Mouse (Mus musculus) forebrain, embryonic 16.5 days (tissue): ENCODE data around the gene Gtse1. TPM values are rescaled to one million over a fixed set of nuclear protein-coding genes. Genes with fewer than 3 reads are reported as not detected.

Experiments
- ATAC-seq: fragments of 200-750 bp; cut with Nextera tagmentation; 2 replicates; pipeline ENCODE4 v1.8.0; 2017; ENCODE audit warnings: mild to moderate bottlenecking, moderate library complexity
- H3K27ac ChIP-seq: fragments of 300-500 bp; sonication (generic); 2 replicates; pipeline ENCODE4 v1.5.1; 2014; ENCODE audit warnings: low read length, control low read depth
- H3K27me3 ChIP-seq: fragments of 300-500 bp; sonication (generic); replicated peaks from 2 replicates; pipeline ENCODE4 v1.6.1; 2014; ENCODE audit warnings: low read length; ENCODE audit not compliant: control insufficient read depth, insufficient read depth
- H3K36me3 ChIP-seq: fragments of 300-500 bp; sonication (generic); 2 replicates; pipeline ENCODE4 v1.6.1; 2014; ENCODE audit not compliant: control insufficient read depth, insufficient read depth
- H3K4me1 ChIP-seq: fragments of 300-500 bp; sonication (generic); replicated peaks from 2 replicates; pipeline ENCODE4 v1.6.1; 2014; ENCODE audit warnings: low read length; ENCODE audit not compliant: control insufficient read depth, insufficient read depth
- H3K4me2 ChIP-seq: fragments of 300-500 bp; sonication (generic); 2 replicates; pipeline ENCODE4 v1.6.1; 2014; ENCODE audit warnings: mild to moderate bottlenecking, low read length, control low read depth
- H3K4me3 ChIP-seq: fragments of 300-500 bp; sonication (generic); replicated peaks from 2 replicates; pipeline ENCODE4 v1.5.1; 2014; ENCODE audit warnings: mild to moderate bottlenecking, low read length, control low read depth
- H3K9ac ChIP-seq: fragments of 300-500 bp; sonication (generic); replicated peaks from 2 replicates; pipeline ENCODE4 v1.6.1; 2014; ENCODE audit warnings: low read depth, low read length, control low read depth
- H3K9me3 ChIP-seq: fragments of 300-500 bp; sonication (generic); 2 replicates; pipeline ENCODE4 v1.6.1; 2016; ENCODE audit warnings: low read length; ENCODE audit not compliant: control insufficient read depth
- WGBS: fragments of 180-500 bp; shearing (Covaris S2); extraction: QIAGEN DNeasy Blood & Tissue Kit; methylation state at CpG from one replicate; pipeline ENCODE4 v1.1.7; 2014; 5-methylcytosine and 5-hydroxymethylcytosine counted together
- polyA plus RNA-seq: library from polyadenylated mRNA; unstranded; fragments of >200 nt; fragmentation: Nextera tagmentation; extraction: Ambion mirVana; gene quantifications from 2 replicates; pipeline ENCODE4 v1.2.1, GENCODE M21; 2015

Gene Gtse1
- polyA plus RNA-seq, 1 experiment from 2014 or later: 12.7 TPM

GRCm38 (mm10) chr15:85828071-85828470 lies 31.5 kb upstream of the Gtse1 start:
- Histone ChIP-seq H3K36me3 (no peaks in the 10 kb centered on the region), H3K4me1 (peaks cover 10% of the 10 kb centered on the region; the same call in 1 of the 2 replicates), H3K4me2 (no peak overlapping the region), H3K27ac (no peak overlapping the region), H3K9ac (no peak overlapping the region), H3K9me3 (no peaks in the 10 kb centered on the region), H3K4me3 (no peak overlapping the region), H3K27me3 (no peaks in the 10 kb centered on the region)
- ATAC-seq: no peak
- WGBS: 83% methylated on average over 4 of the region's 4 CpGs

GRCm38 (mm10) chr15:85829470-85829869 lies 30.1 kb upstream of the Gtse1 start:
- no peak overlapping the region for H3K27ac ChIP-seq
- no peak overlapping the region for H3K9ac ChIP-seq
- no peaks in the 10 kb centered on the region for H3K27me3 ChIP-seq
- H3K9me3 ChIP-seq: no peaks in the 10 kb centered on the region
- H3K4me3 ChIP-seq: no peak overlapping the region
- 75% methylated on average over 5 of the region's 5 CpGs for WGBS
- H3K4me2 ChIP-seq: no peak overlapping the region
- ATAC-seq: no peak
- peaks cover 10% of the 10 kb centered on the region; the same call in 1 of the 2 replicates for H3K4me1 ChIP-seq
- H3K36me3 ChIP-seq: no peaks in the 10 kb centered on the region

- ATAC-seq: peak; percentile 95
- no peaks in the 10 kb centered on the region for H3K9me3 ChIP-seq
- H3K36me3 ChIP-seq: no peaks in the 10 kb centered on the region
- under 1% methylated on average over 27 of the region's 27 CpGs for WGBS
- no peak within 1 kb of the TSS for H3K27ac ChIP-seq
- peak within 1 kb of the TSS; percentile 67 for H3K9ac ChIP-seq
- no peaks in the 10 kb centered on the region for H3K27me3 ChIP-seq
- H3K4me2 ChIP-seq: peak within 1 kb of the TSS; percentile 72
- peaks cover 10% of the 10 kb centered on the region; the same call in 1 of the 2 replicates for H3K4me1 ChIP-seq
- peak within 1 kb of the TSS; percentile 57 for H3K4me3 ChIP-seq
Observed at GRCm38 (mm10) chr15:85831954-85832590, 27.5 kb upstream of the Gtse1 start, which contains the start of gene Ttc38. TSS of gene Ttc38 (plus strand) at chr15:85832306.

GRCm38 (mm10) chr15:85832599-85832998 lies 26.9 kb upstream of the Gtse1 start:
- no peak overlapping the region for H3K27ac ChIP-seq
- peaks cover 10% of the 10 kb centered on the region; the same call in 1 of the 2 replicates for H3K4me1 ChIP-seq
- peak overlapping the region; percentile 72 for H3K4me2 ChIP-seq
- no peaks in the 10 kb centered on the region for H3K27me3 ChIP-seq
- no peak for ATAC-seq
- H3K9me3 ChIP-seq: no peaks in the 10 kb centered on the region
- 54% methylated on average over 8 of the region's 8 CpGs for WGBS
- H3K4me3 ChIP-seq: peak overlapping the region; percentile 57
- H3K9ac ChIP-seq: peak overlapping the region; percentile 67
- H3K36me3 ChIP-seq: no peaks in the 10 kb centered on the region

- no peak overlapping the region for H3K27ac ChIP-seq
Observed at GRCm38 (mm10) chr15:85835335-85835734, 24.2 kb upstream of the Gtse1 start.

GRCm38 (mm10) chr15:85836887-85837286 lies 22.7 kb upstream of the Gtse1 start:
- H3K27me3 ChIP-seq: no peaks in the 10 kb centered on the region
- 91% methylated on average over 5 of the region's 5 CpGs for WGBS
- no peak overlapping the region for H3K4me3 ChIP-seq
- no peak overlapping the region for H3K4me2 ChIP-seq
- H3K9ac ChIP-seq: no peak overlapping the region
- no peaks in the 10 kb centered on the region for H3K36me3 ChIP-seq
- H3K9me3 ChIP-seq: no peaks in the 10 kb centered on the region
- no peak for ATAC-seq
- no peak overlapping the region for H3K27ac ChIP-seq
- peaks cover 6% of the 10 kb centered on the region; the same call in 1 of the 2 replicates for H3K4me1 ChIP-seq

More at GRCm38 (mm10) chr15:85835335-85835734, 24.2 kb upstream of the Gtse1 start:
- WGBS: 68% methylated on average over 3 of the region's 3 CpGs
- Histone ChIP-seq H3K4me3 (no peak overlapping the region), H3K36me3 (no peaks in the 10 kb centered on the region), H3K4me1 (peaks cover 10% of the 10 kb centered on the region; the same call in 1 of the 2 replicates), H3K9ac (no peak overlapping the region), H3K4me2 (no peak overlapping the region), H3K27me3 (no peaks in the 10 kb centered on the region), H3K9me3 (no peaks in the 10 kb centered on the region)
- ATAC-seq: no peak

GRCm38 (mm10) chr15:85840983-85841382 lies 18.6 kb upstream of the Gtse1 start:
- H3K9me3 ChIP-seq: no peaks in the 10 kb centered on the region
- no peaks in the 10 kb centered on the region for H3K27me3 ChIP-seq
- no peak for ATAC-seq
- WGBS: 40% methylated on average over 6 of the region's 6 CpGs
- H3K4me2 ChIP-seq: no peak overlapping the region
- H3K4me3 ChIP-seq: no peak overlapping the region
- H3K4me1 ChIP-seq: no peaks in the 10 kb centered on the region
- H3K27ac ChIP-seq: no peak overlapping the region
- no peak overlapping the region for H3K9ac ChIP-seq
- no peaks in the 10 kb centered on the region for H3K36me3 ChIP-seq

- 82% methylated on average over 5 of the region's 5 CpGs for WGBS
- H3K4me2 ChIP-seq: no peak overlapping the region
Observed at GRCm38 (mm10) chr15:85841796-85842360, 17.7 kb upstream of the Gtse1 start.

GRCm38 (mm10) chr15:85845071-85845470 lies 14.5 kb upstream of the Gtse1 start:
- no peaks in the 10 kb centered on the region for H3K4me1 ChIP-seq
- no peaks in the 10 kb centered on the region for H3K9me3 ChIP-seq
- ATAC-seq: no peak
- no peak overlapping the region for H3K4me2 ChIP-seq
- no peak overlapping the region for H3K27ac ChIP-seq
- no peak overlapping the region for H3K9ac ChIP-seq
- no peaks in the 10 kb centered on the region for H3K27me3 ChIP-seq
- H3K4me3 ChIP-seq: no peak overlapping the region
- no peaks in the 10 kb centered on the region for H3K36me3 ChIP-seq

More at GRCm38 (mm10) chr15:85841796-85842360, 17.7 kb upstream of the Gtse1 start:
- ATAC-seq: no peak
- Histone ChIP-seq H3K4me1 (no peaks in the 10 kb centered on the region), H3K4me3 (no peak overlapping the region), H3K27ac (no peak overlapping the region), H3K36me3 (no peaks in the 10 kb centered on the region), H3K9ac (no peak overlapping the region), H3K27me3 (no peaks in the 10 kb centered on the region), H3K9me3 (no peaks in the 10 kb centered on the region)
